Comparison of ENCODE assay signal across 8 mouse cellular contexts in the genomic region with DNA sequence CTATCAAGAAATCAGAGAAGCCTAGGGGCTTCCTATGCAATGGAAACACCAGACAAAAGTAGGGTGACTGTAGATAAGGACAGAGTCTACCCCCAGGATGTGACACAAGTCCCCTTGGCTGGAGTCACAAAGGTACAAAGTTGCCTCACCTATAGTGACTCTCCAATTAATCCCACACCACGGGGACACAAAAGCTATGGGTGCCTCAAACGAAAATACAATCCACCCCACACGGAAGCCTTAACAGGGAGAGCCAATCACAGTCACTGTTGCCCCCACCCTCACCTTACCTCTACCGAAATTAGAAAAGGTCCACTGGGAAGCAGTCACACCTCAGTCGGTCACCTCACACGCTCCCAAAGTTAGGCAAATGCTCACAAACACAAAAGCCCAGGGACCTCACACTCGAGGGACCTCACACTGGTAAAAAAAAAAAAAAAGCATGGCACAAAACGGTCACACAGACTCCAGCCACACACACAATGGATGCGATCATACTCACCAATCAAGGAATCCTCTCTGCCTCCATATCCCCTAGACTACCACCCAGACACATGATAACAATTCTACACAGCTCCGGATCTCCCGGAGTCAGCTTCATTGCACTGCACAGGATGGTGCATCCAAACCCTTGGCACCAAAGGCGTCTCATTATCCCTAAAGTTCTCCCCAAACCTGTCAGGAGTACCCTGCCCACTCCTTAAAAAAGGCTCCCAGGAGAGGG. TPM values are rescaled to one million over a fixed set of nuclear protein-coding genes. Genes with fewer than 3 reads are reported as not detected.
DNase-seq lines count a peak whose midpoint lies in the region; ATAC-seq and TF ChIP-seq lines count a peak whose summit lies in the region.

No protein-coding gene starts in this region.

- TF ChIP-seq CTCF in heart, adult 2 months (IDR thresholded peaks at IDR 0.05) = no peak
- TF ChIP-seq CTCF in ES-Bruce4 (IDR thresholded peaks at IDR 0.05; ENCODE audit: low read depth, low read length) = no peak

- TF ChIP-seq EP300 in heart, adult 2 months (IDR thresholded peaks at IDR 0.05; ENCODE audit: insufficient read depth, low read depth, low read length) = no peak
- no peak for TF ChIP-seq EP300 in ES-Bruce4 (IDR thresholded peaks at IDR 0.05; ENCODE audit: insufficient read depth, low read depth, low read length)

- no peak for DNase-seq in heart, adult 2 months
- no peak for DNase-seq in heart, postnatal 4 days
- DNase-seq in liver, embryonic 13.5 days = no peak
- DNase-seq in left cerebral cortex, postnatal 4 days = no peak
- DNase-seq in ovary, postnatal 14 days (ENCODE audit: low spot score) = no peak

- H3K9ac ChIP-seq in heart, adult 2 months (ENCODE audit: low read depth, low read length) = peak overlapping the region; percentile 59
- H3K9ac ChIP-seq in ES-Bruce4 (ENCODE audit: low read depth, poor library complexity, severe bottlenecking) = peak overlapping the region; percentile 42
- H3K9ac ChIP-seq in forebrain, embryonic 12.5 days = peak overlapping the region; percentile 70
- peak overlapping the region; percentile 80 for H3K9ac ChIP-seq in liver, embryonic 13.5 days
- H3K9ac ChIP-seq in stomach, embryonic 16.5 days (ENCODE audit: low read length) = peak overlapping the region; percentile 83

- H3K36me3 ChIP-seq in heart, adult 2 months (ENCODE audit: control insufficient read depth, insufficient read depth, low read length) = no peaks in the 10 kb centered on the region
- H3K36me3 ChIP-seq in ES-Bruce4 (ENCODE audit: control insufficient read depth, insufficient read depth, low read length, poor library complexity, severe bottlenecking) = no peaks in the 10 kb centered on the region
- H3K36me3 ChIP-seq in forebrain, embryonic 12.5 days (replicated peaks) = no peaks in the 10 kb centered on the region
- no peaks in the 10 kb centered on the region for H3K36me3 ChIP-seq in liver, embryonic 13.5 days
- H3K36me3 ChIP-seq in stomach, embryonic 16.5 days (ENCODE audit: control insufficient read depth, insufficient read depth, low read length) = no peaks in the 10 kb centered on the region

- peak overlapping the region; percentile 83 for H3K27ac ChIP-seq in heart, adult 2 months
- no peak overlapping the region for H3K27ac ChIP-seq in ES-Bruce4 (ENCODE audit: insufficient read depth, low read length)
- peak overlapping the region; percentile 59; the same call in 1 of the 2 replicates for H3K27ac ChIP-seq in forebrain, embryonic 12.5 days
- H3K27ac ChIP-seq in liver, embryonic 13.5 days = peak overlapping the region; percentile 54
- H3K27ac ChIP-seq in stomach, embryonic 16.5 days (ENCODE audit: low read length) = peak overlapping the region; percentile 56; the same call in 1 of the 2 replicates

- 2% methylated on average over 12 of the region's 12 CpGs for WGBS in heart, adult 2 months
- 2% methylated on average over 12 of the region's 12 CpGs for whole genome bisulfite sequencing in forebrain, embryonic 12.5 days
- WGBS in liver, embryonic 13.5 days (ENCODE audit: insufficient replicate concordance) = 3% methylated on average over 12 of the region's 12 CpGs
- WGBS in stomach, embryonic 16.5 days = 1% methylated on average over 12 of the region's 12 CpGs

- H3K9me3 ChIP-seq in ES-Bruce4 (replicated peaks; ENCODE audit: control insufficient read depth, insufficient read depth, low read length, poor library complexity, severe bottlenecking) = 0 out of 2 replicates have a peak, but pooled peaks cover 4% of the 10 kb centered on the region
- no peaks in the 10 kb centered on the region for H3K9me3 ChIP-seq in forebrain, embryonic 12.5 days
- H3K9me3 ChIP-seq in liver, embryonic 13.5 days (replicated peaks) = no peaks in the 10 kb centered on the region
- H3K9me3 ChIP-seq in stomach, embryonic 16.5 days (replicated peaks; ENCODE audit: control insufficient read depth, low read length) = no peaks in the 10 kb centered on the region

- intact Hi-C loops in heart, adult 2 months (cut with DNase I) = loop anchor here (5.0 kb wide), 2 partner anchors 167 to 402 kb away; a partner anchor contains a TSS
- intact Hi-C loops in left cerebral cortex, postnatal 4 days (cut with DNase I) = no loop called here

- peak; percentile 45; the same call in 1 of the 2 replicates for ATAC-seq in forebrain, embryonic 12.5 days (ENCODE audit: low FRiP score)
- ATAC-seq in liver, embryonic 13.5 days (ENCODE audit: low read depth) = peak; percentile 44
- ATAC-seq in stomach, embryonic 16.5 days (ENCODE audit: insufficient read depth, low FRiP score) = peak; percentile 30

- H3K79me2 ChIP-seq in heart, adult 2 months (replicated peaks; ENCODE audit: control insufficient read depth, insufficient read depth, low read length) = peaks cover 3% of the 10 kb centered on the region; the same call in 1 of the 2 replicates

- peaks cover 13% of the 10 kb centered on the region for H3K4me1 ChIP-seq in heart, adult 2 months (ENCODE audit: control insufficient read depth, insufficient read depth, low read length)
- H3K4me1 ChIP-seq in ES-Bruce4 (ENCODE audit: control insufficient read depth, insufficient read depth, low read length) = no peaks in the 10 kb centered on the region
- peaks cover 39% of the 10 kb centered on the region for H3K4me1 ChIP-seq in forebrain, embryonic 12.5 days
- peaks cover 61% of the 10 kb centered on the region for H3K4me1 ChIP-seq in liver, embryonic 13.5 days (replicated peaks)
- peaks cover 22% of the 10 kb centered on the region for H3K4me1 ChIP-seq in stomach, embryonic 16.5 days (ENCODE audit: control insufficient read depth, insufficient read depth, low read length)

- TF ChIP-seq POLR2A in heart, adult 2 months (IDR thresholded peaks at IDR 0.05; ENCODE audit: insufficient read depth, low read depth, low read length) = no peak
- TF ChIP-seq POLR2A in ES-Bruce4 (IDR thresholded peaks at IDR 0.05; ENCODE audit: insufficient read depth, low read length) = no peak

- H3K4me3 ChIP-seq in heart, adult 2 months = peak overlapping the region; percentile 66
- H3K4me3 ChIP-seq in ES-Bruce4 (ENCODE audit: low read depth, low read length) = peak overlapping the region; percentile 85
- H3K4me3 ChIP-seq in forebrain, embryonic 12.5 days (replicated peaks) = peak overlapping the region; percentile 70
- H3K4me3 ChIP-seq in liver, embryonic 13.5 days (replicated peaks) = peak overlapping the region; percentile 81
- peak overlapping the region; percentile 51 for H3K4me3 ChIP-seq in stomach, embryonic 16.5 days (replicated peaks; ENCODE audit: low read length)

- H3K27me3 ChIP-seq in heart, adult 2 months (ENCODE audit: control insufficient read depth, insufficient read depth, low read length) = no peaks in the 10 kb centered on the region
- H3K27me3 ChIP-seq in ES-Bruce4 (ENCODE audit: control insufficient read depth, insufficient read depth, low read length, poor library complexity, severe bottlenecking) = no peaks in the 10 kb centered on the region
- no peaks in the 10 kb centered on the region for H3K27me3 ChIP-seq in forebrain, embryonic 12.5 days
- no peaks in the 10 kb centered on the region for H3K27me3 ChIP-seq in liver, embryonic 13.5 days
- H3K27me3 ChIP-seq in stomach, embryonic 16.5 days (ENCODE audit: control insufficient read depth, insufficient read depth, low read length) = no peaks in the 10 kb centered on the region

- peak overlapping the region; percentile 70 for H3K4me2 ChIP-seq in forebrain, embryonic 12.5 days
- peak overlapping the region; percentile 85 for H3K4me2 ChIP-seq in liver, embryonic 13.5 days
- H3K4me2 ChIP-seq in stomach, embryonic 16.5 days (ENCODE audit: low read depth, low read length) = peak overlapping the region; percentile 73

RNA-seq across cellular contexts. Expression of a gene that starts 0.7 kb away (rescaled TPM):
- total RNA-seq in heart, adult 2 months (2021) = 10 to 100 TPM; 10.1 to 10.8 TPM
- polyA plus RNA-seq in heart, adult 2 months (2012; rRNA removed) = 3.1 and 5.7 TPM in 2 replicates
- total RNA-seq in heart, postnatal 4 days (2021) = 10 to 100 TPM; 13.3 to 14.3 TPM
- polyA plus RNA-seq in ES-Bruce4 (2011; ENCODE audit: insufficient read depth, insufficient read length, low read depth, missing spikeins) = 6.2 and 7.4 TPM in 2 replicates
- 20.7 and 23.0 TPM in 2 replicates for polyA plus RNA-seq in forebrain, embryonic 12.5 days (2016; fragmentation: Nextera tagmentation; extraction: Ambion mirVana)
- polyA plus RNA-seq in liver, embryonic 13.5 days (2015; fragmentation: Nextera tagmentation; extraction: Ambion mirVana) = 3.5 and 5.0 TPM in 2 replicates
- 13.0 and 13.4 TPM in 2 replicates for polyA plus RNA-seq in stomach, embryonic 16.5 days (2015; fragmentation: Nextera tagmentation; extraction: Ambion mirVana)
- total RNA-seq in left cerebral cortex, postnatal 4 days (2021) = 10 to 100 TPM; 24.5 to 27.9 TPM

RNA-seq across cellular contexts. Expression of a gene that starts 31.4 kb away (rescaled TPM):
- total RNA-seq in heart, adult 2 months (2021) = 1 to 10 TPM; 3.2 to 5.6 TPM
- 5.0 and 7.6 TPM in 2 replicates for polyA plus RNA-seq in heart, adult 2 months (2012; rRNA removed)
- total RNA-seq in heart, postnatal 4 days (2021) = 1 to 10 TPM; 5.3 to 6.7 TPM
- 2.3 and 2.4 TPM in 2 replicates for polyA plus RNA-seq in ES-Bruce4 (2011; ENCODE audit: insufficient read depth, insufficient read length, low read depth, missing spikeins)
- 11.6 and 11.8 TPM in 2 replicates for polyA plus RNA-seq in forebrain, embryonic 12.5 days (2016; fragmentation: Nextera tagmentation; extraction: Ambion mirVana)
- polyA plus RNA-seq in liver, embryonic 13.5 days (2015; fragmentation: Nextera tagmentation; extraction: Ambion mirVana) = 0.54 and 0.68 TPM in 2 replicates
- polyA plus RNA-seq in stomach, embryonic 16.5 days (2015; fragmentation: Nextera tagmentation; extraction: Ambion mirVana) = 5.1 and 5.4 TPM in 2 replicates
- 10 to 100 TPM; 12.0 to 13.1 TPM for total RNA-seq in left cerebral cortex, postnatal 4 days (2021)

RNA-seq across cellular contexts. Expression of a gene that starts 38.2 kb away (rescaled TPM):
- total RNA-seq in heart, adult 2 months (2021) = under 1 TPM; 0.44 to 0.77 TPM
- polyA plus RNA-seq in heart, adult 2 months (2012; rRNA removed) = 0.12 and 0.29 TPM in 2 replicates
- under 1 TPM; 0.33 to 0.34 TPM for total RNA-seq in heart, postnatal 4 days (2021)
- polyA plus RNA-seq in ES-Bruce4 (2011; ENCODE audit: insufficient read depth, insufficient read length, low read depth, missing spikeins) = 10.2 and 13.9 TPM in 2 replicates
- polyA plus RNA-seq in forebrain, embryonic 12.5 days (2016; fragmentation: Nextera tagmentation; extraction: Ambion mirVana) = 11.9 and 12.8 TPM in 2 replicates
- polyA plus RNA-seq in liver, embryonic 13.5 days (2015; fragmentation: Nextera tagmentation; extraction: Ambion mirVana) = 1.1 and 1.5 TPM in 2 replicates
- polyA plus RNA-seq in stomach, embryonic 16.5 days (2015; fragmentation: Nextera tagmentation; extraction: Ambion mirVana) = 4.7 and 4.9 TPM in 2 replicates
- total RNA-seq in left cerebral cortex, postnatal 4 days (2021) = 10 to 100 TPM; 17.7 to 19.5 TPM

RNA-seq across cellular contexts. Expression of a gene that starts 44.6 kb away (rescaled TPM):
- 1 to 10 TPM; 3.8 to 4.5 TPM for total RNA-seq in heart, adult 2 months (2021)
- 1.1 and 1.4 TPM in 2 replicates for polyA plus RNA-seq in heart, adult 2 months (2012; rRNA removed)
- total RNA-seq in heart, postnatal 4 days (2021) = 1 to 10 TPM; 2.6 to 3.3 TPM
- polyA plus RNA-seq in ES-Bruce4 (2011; ENCODE audit: insufficient read depth, insufficient read length, low read depth, missing spikeins) = 11.4 and 13.4 TPM in 2 replicates
- polyA plus RNA-seq in forebrain, embryonic 12.5 days (2016; fragmentation: Nextera tagmentation; extraction: Ambion mirVana) = 10.6 and 12.1 TPM in 2 replicates
- 1.3 and 1.4 TPM in 2 replicates for polyA plus RNA-seq in liver, embryonic 13.5 days (2015; fragmentation: Nextera tagmentation; extraction: Ambion mirVana)
- polyA plus RNA-seq in stomach, embryonic 16.5 days (2015; fragmentation: Nextera tagmentation; extraction: Ambion mirVana) = 6.1 and 7.1 TPM in 2 replicates
- 10 to 100 TPM; 16.2 to 18.6 TPM for total RNA-seq in left cerebral cortex, postnatal 4 days (2021)

RNA-seq across cellular contexts. Expression of a gene that starts 46.9 kb away (rescaled TPM):
- total RNA-seq in heart, adult 2 months (2021) = 10 to 100 TPM; 10.2 to 10.4 TPM
- polyA plus RNA-seq in heart, adult 2 months (2012; rRNA removed) = 3.7 and 7.1 TPM in 2 replicates
- total RNA-seq in heart, postnatal 4 days (2021) = 10 to 100 TPM in 1 of 2 experiments, 1 to 10 TPM in 1; 10.0 to 11.9 TPM
- polyA plus RNA-seq in ES-Bruce4 (2011; ENCODE audit: insufficient read depth, insufficient read length, low read depth, missing spikeins) = 7.6 and 7.9 TPM in 2 replicates
- 17.8 and 18.3 TPM in 2 replicates for polyA plus RNA-seq in forebrain, embryonic 12.5 days (2016; fragmentation: Nextera tagmentation; extraction: Ambion mirVana)
- 3.5 and 4.9 TPM in 2 replicates for polyA plus RNA-seq in liver, embryonic 13.5 days (2015; fragmentation: Nextera tagmentation; extraction: Ambion mirVana)
- polyA plus RNA-seq in stomach, embryonic 16.5 days (2015; fragmentation: Nextera tagmentation; extraction: Ambion mirVana) = 11.8 and 12.4 TPM in 2 replicates
- total RNA-seq in left cerebral cortex, postnatal 4 days (2021) = 10 to 100 TPM; 19.8 to 21.5 TPM
